Mouse (Mus musculus): ENCODE measurements around the gene Ms4a12. TPM values are rescaled to one million over a fixed set of nuclear protein-coding genes. Genes with fewer than 3 reads are reported as not detected.
A peak's percentile ranks its signal among the peaks of the same experiment; 100 is the strongest.

The Ms4a12 gene
- total RNA-seq, 1 experiment, result not detected

GRCm38 (mm10) chr19:11234244-11234643 lies 2.0 kb upstream of the Ms4a12 start:
- no peak overlapping the region for H3K4me3 ChIP-seq (ENCODE audit: insufficient read depth in 1 of 2, low read depth in 1 of 2, low read length in 2 of 2, poor library complexity in 1 of 2, severe bottlenecking in 1 of 2)
- no peak for DNase-seq (ENCODE audit: low read depth, low spot score)
- no peaks in the 10 kb centered on the region for H3K9me3 ChIP-seq (ENCODE audit: control insufficient read depth, insufficient read depth, low read depth, low read length)
- no peaks in the 10 kb centered on the region for H3K36me3 ChIP-seq (ENCODE audit: control insufficient read depth, insufficient read depth, low read length, poor library complexity, severe bottlenecking)
- no peaks in the 10 kb centered on the region for H3K4me1 ChIP-seq (ENCODE audit: control insufficient read depth in 2 of 2, insufficient read depth in 2 of 2, low read length in 2 of 2, poor library complexity in 1 of 2)
- H3K27ac ChIP-seq (ENCODE audit: insufficient read depth, low read depth, low read length, poor library complexity, severe bottlenecking), result no peak overlapping the region
- H3K9ac ChIP-seq (ENCODE audit: insufficient read depth, low read depth, low read length, poor library complexity, severe bottlenecking), result no peak overlapping the region
- in situ Hi-C loops (cut with MboI; ENCODE audit: low sequenced_read_pairs in 2 of 2, unreplicated experiment in 2 of 2), result no loop called here
- no peak for TF ChIP-seq ZC3H11A (IDR thresholded peaks at IDR 0.05; ENCODE audit: borderline replicate concordance, low read depth, low read length)

- H3K27ac ChIP-seq (ENCODE audit: insufficient read depth, low read depth, low read length, poor library complexity, severe bottlenecking), result peak within 1 kb of the TSS; percentile 40; the same call in 1 of the 2 replicates
- peaks cover 0 to 2% of the 10 kb centered on the region in 2 experiments; a peak in 1 of 4 replicates for H3K4me1 ChIP-seq (ENCODE audit: control insufficient read depth in 2 of 2, insufficient read depth in 2 of 2, low read length in 2 of 2, poor library complexity in 1 of 2)
- DNase-seq (ENCODE audit: low read depth, low spot score), result peak; percentile 42
- in situ Hi-C loops (cut with MboI; ENCODE audit: low sequenced_read_pairs in 2 of 2, unreplicated experiment in 2 of 2), result no loop called here
- H3K9me3 ChIP-seq (ENCODE audit: control insufficient read depth, insufficient read depth, low read depth, low read length), result no peaks in the 10 kb centered on the region
- TF ChIP-seq ZC3H11A (IDR thresholded peaks at IDR 0.05; ENCODE audit: borderline replicate concordance, low read depth, low read length), result no peak
- no peak for TF ChIP-seq CHD2 (IDR thresholded peaks at IDR 0.05; ENCODE audit: low read depth, low read length)
- no peak for TF ChIP-seq ZNF384 (IDR thresholded peaks at IDR 0.05; ENCODE audit: low read depth, low read length)
- no peak for TF ChIP-seq HCFC1 (IDR thresholded peaks at IDR 0.05; ENCODE audit: borderline replicate concordance, insufficient read depth, low read length)
- no peak for TF ChIP-seq MAFK (IDR thresholded peaks at IDR 0.05; ENCODE audit: insufficient read depth, low read depth, low read length)
- no peaks in the 10 kb centered on the region for H3K36me3 ChIP-seq (ENCODE audit: control insufficient read depth, insufficient read depth, low read length, poor library complexity, severe bottlenecking)
- H3K9ac ChIP-seq (ENCODE audit: insufficient read depth, low read depth, low read length, poor library complexity, severe bottlenecking), result no peak within 1 kb of the TSS
- H3K4me3 ChIP-seq (ENCODE audit: insufficient read depth in 1 of 2, low read depth in 1 of 2, low read length in 2 of 2, poor library complexity in 1 of 2, severe bottlenecking in 1 of 2), result no peak within 1 kb of the TSS
These were observed 35.7 kb downstream of the Ms4a12 start, which contains the start of gene Ms4a13 for GRCm38 (mm10) chr19:11196546-11196945. Ms4a13 (minus strand) TSS chr19:11196737.

- in situ Hi-C loops (cut with MboI; ENCODE audit: low sequenced_read_pairs in 2 of 2, unreplicated experiment in 2 of 2), result no loop called here
- Histone ChIP-seq H3K4me1 (ENCODE audit: control insufficient read depth in 2 of 2, insufficient read depth in 2 of 2, low read length in 2 of 2, poor library complexity in 1 of 2) (peaks cover 0 to 2% of the 10 kb centered on the region in 2 experiments; a peak in 1 of 4 replicates), H3K4me3 (ENCODE audit: insufficient read depth in 1 of 2, low read depth in 1 of 2, low read length in 2 of 2, poor library complexity in 1 of 2, severe bottlenecking in 1 of 2) (no peak overlapping the region), H3K27ac (ENCODE audit: insufficient read depth, low read depth, low read length, poor library complexity, severe bottlenecking) (no peak overlapping the region), H3K9me3 (ENCODE audit: control insufficient read depth, insufficient read depth, low read depth, low read length) (no peaks in the 10 kb centered on the region), H3K9ac (ENCODE audit: insufficient read depth, low read depth, low read length, poor library complexity, severe bottlenecking) (no peak overlapping the region), H3K36me3 (ENCODE audit: control insufficient read depth, insufficient read depth, low read length, poor library complexity, severe bottlenecking) (no peaks in the 10 kb centered on the region)
- no peak for DNase-seq (ENCODE audit: low read depth, low spot score)
- TF ChIP-seq ZC3H11A (IDR thresholded peaks at IDR 0.05; ENCODE audit: borderline replicate concordance, low read depth, low read length) (no peak), HCFC1 (IDR thresholded peaks at IDR 0.05; ENCODE audit: borderline replicate concordance, insufficient read depth, low read length) (no peak), MAFK (IDR thresholded peaks at IDR 0.05; ENCODE audit: insufficient read depth, low read depth, low read length) (no peak), CHD2 (IDR thresholded peaks at IDR 0.05; ENCODE audit: low read depth, low read length) (no peak), ZNF384 (IDR thresholded peaks at IDR 0.05; ENCODE audit: low read depth, low read length) (no peak)
These were observed 39.7 kb downstream of the Ms4a12 start for GRCm38 (mm10) chr19:11192552-11192951.

GRCm38 (mm10) chr19:11184121-11184520 lies 48.1 kb downstream of the Ms4a12 start:
- Histone ChIP-seq H3K9me3 (ENCODE audit: control insufficient read depth, insufficient read depth, low read depth, low read length) (no peaks in the 10 kb centered on the region), H3K4me1 (ENCODE audit: control insufficient read depth in 2 of 2, insufficient read depth in 2 of 2, low read length in 2 of 2, poor library complexity in 1 of 2) (no peaks in the 10 kb centered on the region), H3K4me3 (ENCODE audit: insufficient read depth in 1 of 2, low read depth in 1 of 2, low read length in 2 of 2, poor library complexity in 1 of 2, severe bottlenecking in 1 of 2) (no peak overlapping the region), H3K9ac (ENCODE audit: insufficient read depth, low read depth, low read length, poor library complexity, severe bottlenecking) (no peak overlapping the region), H3K27ac (ENCODE audit: insufficient read depth, low read depth, low read length, poor library complexity, severe bottlenecking) (no peak overlapping the region), H3K36me3 (ENCODE audit: control insufficient read depth, insufficient read depth, low read length, poor library complexity, severe bottlenecking) (no peaks in the 10 kb centered on the region)
- in situ Hi-C loops (cut with MboI; ENCODE audit: low sequenced_read_pairs in 2 of 2, unreplicated experiment in 2 of 2), result loop anchor here (10.0 kb wide), 2 partner anchors 161 to 421 kb away; partner anchors contain the start of gene Ms4a6d (in 2 of the 2)
- TF ChIP-seq ZC3H11A (IDR thresholded peaks at IDR 0.05; ENCODE audit: borderline replicate concordance, low read depth, low read length), result peak; percentile 91
- no peak for TF ChIP-seq ZNF384 (IDR thresholded peaks at IDR 0.05; ENCODE audit: low read depth, low read length)
- no peak for TF ChIP-seq CHD2 (IDR thresholded peaks at IDR 0.05; ENCODE audit: low read depth, low read length)
- TF ChIP-seq MAFK (IDR thresholded peaks at IDR 0.05; ENCODE audit: insufficient read depth, low read depth, low read length), result no peak
- peak; percentile 60 for DNase-seq (ENCODE audit: low read depth, low spot score)

GRCm38 (mm10) chr19:11177464-11177863 lies 54.8 kb downstream of the Ms4a12 start:
- TF ChIP-seq ZNF384 (IDR thresholded peaks at IDR 0.05; ENCODE audit: low read depth, low read length), result no peak
- no peak for TF ChIP-seq HCFC1 (IDR thresholded peaks at IDR 0.05; ENCODE audit: borderline replicate concordance, insufficient read depth, low read length)
- Histone ChIP-seq H3K27ac (ENCODE audit: insufficient read depth, low read depth, low read length, poor library complexity, severe bottlenecking) (no peak overlapping the region), H3K4me3 (ENCODE audit: insufficient read depth in 1 of 2, low read depth in 1 of 2, low read length in 2 of 2, poor library complexity in 1 of 2, severe bottlenecking in 1 of 2) (no peak overlapping the region), H3K36me3 (ENCODE audit: control insufficient read depth, insufficient read depth, low read length, poor library complexity, severe bottlenecking) (no peaks in the 10 kb centered on the region), H3K9me3 (ENCODE audit: control insufficient read depth, insufficient read depth, low read depth, low read length) (no peaks in the 10 kb centered on the region), H3K9ac (ENCODE audit: insufficient read depth, low read depth, low read length, poor library complexity, severe bottlenecking) (no peak overlapping the region), H3K4me1 (ENCODE audit: control insufficient read depth in 2 of 2, insufficient read depth in 2 of 2, low read length in 2 of 2, poor library complexity in 1 of 2) (no peaks in the 10 kb centered on the region)
- no peak for DNase-seq (ENCODE audit: low read depth, low spot score)
- in situ Hi-C loops (cut with MboI; ENCODE audit: low sequenced_read_pairs in 2 of 2, unreplicated experiment in 2 of 2), result no loop called here

Data from ES-E14 (cell line).